Mouse (Mus musculus) stomach, postnatal 0 days (tissue): Measurements from ENCODE around the gene Gm17622.

Source experiments
- CTCF ChIP-seq: IDR thresholded peaks from 2 replicates; pipeline ENCODE4 v1.5.1; 2016; ENCODE audit warnings: antibody characterized with exemption, low read depth, mild to moderate bottlenecking, moderate library complexity
- EP300 ChIP-seq: optimal IDR thresholded peaks from 2 replicates; pipeline ENCODE3; 2016; ENCODE audit warnings: antibody characterized with exemption

DNA sequence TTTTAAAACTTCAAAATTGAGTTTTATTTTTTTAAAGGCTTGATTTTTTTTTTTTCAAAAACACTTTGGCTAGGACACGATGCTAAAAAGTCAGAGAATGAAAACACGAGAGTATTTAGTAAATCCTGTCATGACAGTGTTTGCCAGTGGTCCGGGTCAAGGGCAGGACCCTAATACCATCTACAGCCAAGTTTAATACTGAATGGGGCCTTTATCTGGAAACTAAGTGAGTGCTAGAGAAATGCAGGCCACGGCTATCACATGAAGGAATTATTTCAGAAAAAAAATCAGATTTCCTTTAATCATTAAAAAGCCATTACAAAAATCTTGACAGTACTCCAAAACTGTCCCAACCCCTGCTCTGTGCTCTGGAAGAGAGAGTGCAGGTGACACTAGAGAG lies 15.1 kb downstream of the Gm17622 start:
- TF ChIP-seq EP300 (no peak), CTCF (no peak)
